21 mouse cellular contexts compared by ENCODE assay signal in genomic region chr13:12408343-12409066, GRCm38 (mm10). TPM values are rescaled to one million over a fixed set of nuclear protein-coding genes. Genes with fewer than 3 reads are reported as not detected.
DNase-seq lines count a peak whose midpoint lies in the region; ATAC-seq and TF ChIP-seq lines count a peak whose summit lies in the region.
"Had no signal": no experiment of that assay in that cellular context is flagged by ENCODE, and none has a peak within 500 bp of the region (broad histone marks: within the 10 kb centered on the region; RNA-seq: fewer than 3 reads in every experiment).

No protein-coding gene starts in this region.

- no peaks in the 10 kb centered on the region for H3K4me1 ChIP-seq in liver, adult 2 months (ENCODE audit: control insufficient read depth, insufficient read depth, low read length)
- no peaks in the 10 kb centered on the region for H3K4me1 ChIP-seq in midbrain, postnatal 0 days (ENCODE audit: insufficient read depth, low read length)
- H3K4me1 ChIP-seq in midbrain, embryonic 16.5 days (ENCODE audit: control insufficient read depth, insufficient read depth, low read length): no peaks in the 10 kb centered on the region
- H3K4me1 ChIP-seq: embryonic facial prominence, embryonic 10.5 days; forebrain, embryonic 13.5 days; heart, embryonic 15.5 days; hindbrain, embryonic 10.5 days; liver, embryonic 13.5 days; stomach, embryonic 15.5 days had no signal

- no peak for TF ChIP-seq POLR2A in liver, adult 2 months (IDR thresholded peaks at IDR 0.05; ENCODE audit: extremely low read depth, insufficient read depth, low read length)

- no peaks in the 10 kb centered on the region for H3K27me3 ChIP-seq in liver, adult 2 months (ENCODE audit: control insufficient read depth, insufficient read depth, low read length)
- no peaks in the 10 kb centered on the region for H3K27me3 ChIP-seq in midbrain, postnatal 0 days (ENCODE audit: insufficient read depth, low read length)
- H3K27me3 ChIP-seq in midbrain, embryonic 16.5 days (ENCODE audit: control insufficient read depth, insufficient read depth, low read depth, low read length): no peaks in the 10 kb centered on the region
- H3K27me3 ChIP-seq: forebrain, embryonic 13.5 days; heart, embryonic 15.5 days; liver, embryonic 13.5 days; stomach, embryonic 15.5 days had no signal

- no peak overlapping the region for H3K4me3 ChIP-seq in liver, adult 2 months (ENCODE audit: insufficient read depth, low read depth, low read length)
- no peak overlapping the region for H3K4me3 ChIP-seq in midbrain, postnatal 0 days (ENCODE audit: low read depth, low read length)
- no peak overlapping the region for H3K4me3 ChIP-seq in midbrain, embryonic 16.5 days (ENCODE audit: low read depth, low read length)
- no peak overlapping the region for H3K4me3 ChIP-seq in macrophage (ENCODE audit: inconsistent target)
- H3K4me3 ChIP-seq: embryonic facial prominence, embryonic 10.5 days; forebrain, embryonic 13.5 days; heart, embryonic 15.5 days; hindbrain, embryonic 10.5 days; liver, embryonic 13.5 days; stomach, embryonic 15.5 days had no signal

- H3K4me2 ChIP-seq in midbrain, postnatal 0 days (ENCODE audit: low read depth, low read length, poor library complexity, severe bottlenecking): no peak overlapping the region
- no peak overlapping the region for H3K4me2 ChIP-seq in midbrain, embryonic 16.5 days (ENCODE audit: low read length)
- H3K4me2 ChIP-seq: forebrain, embryonic 13.5 days; heart, embryonic 15.5 days; liver, embryonic 13.5 days; stomach, embryonic 15.5 days had no signal

- DNase-seq in liver, adult 2 months (ENCODE audit: extremely low read depth, low read depth, low spot score): peak; percentile 54
- no peak for DNase-seq in liver
- peak; percentile 5 for DNase-seq in midbrain, postnatal 0 days (ENCODE audit: low spot score)
- DNase-seq in cerebellum, adult 8-10 months: no peak
- no peak for DNase-seq in retina, embryonic 14.5 days (ENCODE audit: low spot score)
- DNase-seq: adrenal gland, postnatal 36 days; cerebellum, adult 11 months; cerebellum, postnatal 36 days; kidney, adult 9 months; kidney, postnatal 4 days; liver, embryonic 13.5 days; spleen, adult 18-20 months; thymus, adult 2 months had no signal

- H3K9ac ChIP-seq in liver, adult 2 months (ENCODE audit: low read depth, low read length): no peak overlapping the region
- H3K9ac ChIP-seq in midbrain, postnatal 0 days (replicated peaks; ENCODE audit: low read length, poor library complexity, severe bottlenecking): no peak overlapping the region
- no peak overlapping the region for H3K9ac ChIP-seq in midbrain, embryonic 16.5 days (ENCODE audit: low read depth, low read length)
- H3K9ac ChIP-seq: forebrain, embryonic 13.5 days; heart, embryonic 15.5 days; liver, embryonic 13.5 days; stomach, embryonic 15.5 days had no signal

- 86% methylated on average over 9 of the region's 9 CpGs for WGBS in liver, adult 2 months
- 93% methylated on average over 9 of the region's 9 CpGs for WGBS in midbrain, postnatal 0 days
- WGBS in midbrain, embryonic 16.5 days: 90% methylated on average over 9 of the region's 9 CpGs
- 40% methylated on average over 9 of the region's 9 CpGs for WGBS in macrophage (ENCODE audit: missing documents)

- no peak overlapping the region for H3K27ac ChIP-seq in liver, adult 2 months (replicated peaks; ENCODE audit: insufficient read depth, low read depth, low read length)
- H3K27ac ChIP-seq in midbrain, postnatal 0 days (ENCODE audit: low read depth, low read length): no peak overlapping the region
- no peak overlapping the region for H3K27ac ChIP-seq in midbrain, embryonic 16.5 days (ENCODE audit: low read length)
- H3K27ac ChIP-seq in macrophage: peak overlapping the region; percentile 89
- H3K27ac ChIP-seq: embryonic facial prominence, embryonic 10.5 days; forebrain, embryonic 13.5 days; heart, embryonic 15.5 days; hindbrain, embryonic 10.5 days; liver, embryonic 13.5 days; stomach, embryonic 15.5 days had no signal

- ATAC-seq in midbrain, postnatal 0 days (ENCODE audit: low FRiP score): no peak
- ATAC-seq in midbrain, embryonic 16.5 days: no peak
- ATAC-seq: forebrain, embryonic 13.5 days; inflammation-experienced regulatory T-cells, adult 6 months had no signal

- TF ChIP-seq CTCF in liver, adult 2 months (IDR thresholded peaks at IDR 0.05; ENCODE audit: low read depth, low read length): no peak
- TF ChIP-seq CTCF in midbrain, postnatal 0 days (IDR thresholded peaks at IDR 0.05): no peak

- H3K36me3 ChIP-seq in liver, adult 2 months (ENCODE audit: control insufficient read depth, insufficient read depth, low read length): peaks cover 40% of the 10 kb centered on the region
- H3K36me3 ChIP-seq in midbrain, postnatal 0 days (ENCODE audit: insufficient read depth, low read length): peaks cover 54% of the 10 kb centered on the region
- H3K36me3 ChIP-seq in midbrain, embryonic 16.5 days (ENCODE audit: control insufficient read depth, insufficient read depth, low read length): peaks cover 21% of the 10 kb centered on the region
- H3K36me3 ChIP-seq in macrophage (ENCODE audit: inconsistent target): peaks cover 10% of the 10 kb centered on the region

- no peaks in the 10 kb centered on the region for H3K9me3 ChIP-seq in midbrain, postnatal 0 days (ENCODE audit: low read length)
- no peaks in the 10 kb centered on the region for H3K9me3 ChIP-seq in midbrain, embryonic 16.5 days (replicated peaks; ENCODE audit: control insufficient read depth, low read length, poor library complexity, severe bottlenecking)
- H3K9me3 ChIP-seq: embryonic facial prominence, embryonic 10.5 days; forebrain, embryonic 13.5 days; heart, embryonic 15.5 days; hindbrain, embryonic 10.5 days; liver, embryonic 13.5 days; stomach, embryonic 15.5 days had no signal

- H3K79me2 ChIP-seq in liver, adult 2 months (ENCODE audit: control insufficient read depth, insufficient read depth, low read length): no peaks in the 10 kb centered on the region
- H3K79me2 ChIP-seq in macrophage (ENCODE audit: inconsistent target): no peaks in the 10 kb centered on the region

RNA-seq across cellular contexts. Expression of gene Heatr1, which starts 13.7 kb away (rescaled TPM):
- 14.5 and 16.1 TPM in 2 replicates for total RNA-seq in liver, adult 2 months (2014; rRNA removed)
- 6.2 and 12.8 TPM in 2 replicates for polyA plus RNA-seq in liver, adult 2 months (2012; rRNA removed)
- 13.1 and 18.5 TPM in 2 replicates for total RNA-seq in midbrain, postnatal 0 days (2014; rRNA removed)
- polyA plus RNA-seq in midbrain, postnatal 0 days (2015; fragmentation: Nextera tagmentation; extraction: Ambion mirVana): 5.1 and 5.9 TPM in 2 replicates
- polyA plus RNA-seq in midbrain, embryonic 16.5 days (2015; fragmentation: Nextera tagmentation; extraction: Ambion mirVana): 10.3 and 14.7 TPM in 2 replicates
- 100 to 1,000 TPM in 3 of 26 experiments, 10 to 100 TPM in 23; 18.7 to 136 (median 64.9) TPM for total RNA-seq in macrophage (2018; cell fraction: chromatin; rRNA removed)
- total RNA-seq in macrophage (2018; cell fraction: cytosol; rRNA removed): 10 to 100 TPM; 12.0 to 33.9 (median 22.4) TPM
- total RNA-seq in macrophage (2018; cell fraction: nucleus; rRNA removed): 100 to 1,000 TPM in 1 of 26 experiments, 10 to 100 TPM in 25; 15.9 to 100 (median 32.8) TPM
- polyA plus RNA-seq in macrophage (2018): 17.9 to 41.6 TPM (median 21.2 TPM) in 3 replicates

RNA-seq across cellular contexts. Expression of gene Lgals8, which starts 56.2 kb away (rescaled TPM):
- 134 and 180 TPM in 2 replicates for total RNA-seq in liver, adult 2 months (2014; rRNA removed)
- 44.7 and 51.6 TPM in 2 replicates for polyA plus RNA-seq in liver, adult 2 months (2012; rRNA removed)
- 24.5 and 34.3 TPM in 2 replicates for total RNA-seq in midbrain, postnatal 0 days (2014; rRNA removed)
- polyA plus RNA-seq in midbrain, postnatal 0 days (2015; fragmentation: Nextera tagmentation; extraction: Ambion mirVana): 30.2 and 31.3 TPM in 2 replicates
- 22.3 and 25.9 TPM in 2 replicates for polyA plus RNA-seq in midbrain, embryonic 16.5 days (2015; fragmentation: Nextera tagmentation; extraction: Ambion mirVana)
- 100 to 1,000 TPM; 110 to 623 (median 400) TPM for total RNA-seq in macrophage (2018; cell fraction: chromatin; rRNA removed)
- total RNA-seq in macrophage (2018; cell fraction: cytosol; rRNA removed): 100 to 1,000 TPM; 120 to 182 (median 156) TPM
- 100 to 1,000 TPM; 128 to 523 (median 295) TPM for total RNA-seq in macrophage (2018; cell fraction: nucleus; rRNA removed)
- 118 to 198 TPM (median 152 TPM) in 3 replicates for polyA plus RNA-seq in macrophage (2018)

Comparison
In these comparisons a context has a peak if more than half of its experiments do, and no peak if none do; other contexts are left out.
1. DNase-seq: peak in liver, adult 2 months (single experiment) and midbrain, postnatal 0 days (single experiment); none in liver (single experiment), cerebellum, adult 8-10 months (single experiment) and retina, embryonic 14.5 days (single experiment).